Mouse (Mus musculus) bone marrow macrophage, adult 2 months (primary cell): ENCODE measurements around the gene Ddc.

Experiments
- CTCF ChIP-seq: IDR thresholded peaks from 2 replicates; pipeline ENCODE4 v1.5.1; 2012; ENCODE audit warnings: low read depth, mild to moderate bottlenecking, low read length, moderate library complexity
- POLR2A ChIP-seq: IDR thresholded peaks from 2 replicates; pipeline ENCODE4 v1.6.1; 2012; ENCODE audit warnings: mild to moderate bottlenecking, low read depth, low read length, borderline replicate concordance

GRCm38 (mm10) chr11:11878981-11879698 lies 18.8 kb downstream of the Ddc start:
- no peak for TF ChIP-seq CTCF
- no peak for TF ChIP-seq POLR2A
